Mouse (Mus musculus): ENCODE measurements around the gene Olfr1465. TPM values are rescaled to one million over a fixed set of nuclear protein-coding genes. Genes with fewer than 3 reads are reported as not detected.

The Olfr1465 gene
- total RNA-seq (2017), result not detected in 2 replicates

GRCm38 (mm10) chr19:13315441-13315840, at the start of gene Olfr1465:
Gene Olfr1465, minus strand, starts transcription at chr19:13315541.
- no peak for ATAC-seq (replicated peaks; ENCODE audit: low read depth, poor library complexity, severe bottlenecking)

DNA sequence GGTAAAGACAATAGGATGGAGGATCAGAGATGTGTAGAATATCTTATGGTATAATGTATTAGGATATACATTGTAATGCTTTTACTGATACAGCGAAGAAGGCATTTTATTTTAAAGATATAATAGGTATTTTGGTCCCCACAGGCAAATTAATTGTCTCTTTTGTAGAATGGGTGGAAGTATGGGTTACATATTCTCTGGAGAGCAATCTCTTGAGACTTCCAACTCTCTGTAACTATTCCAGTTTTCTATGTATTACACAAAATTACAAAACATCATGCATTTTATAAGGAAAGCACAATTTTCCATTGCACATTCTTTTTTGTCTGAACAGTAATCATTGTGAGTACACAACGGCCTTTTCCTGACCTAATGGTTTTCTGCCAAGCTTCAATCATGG, 46.6 kb upstream of the Olfr1465 start, which contains the start of gene Olfr1467:
Olfr1467 (plus strand) TSS at position 301 of the 400 bp plus-strand sequence.
- no peak for ATAC-seq (replicated peaks; ENCODE audit: low read depth, poor library complexity, severe bottlenecking)

DNA sequence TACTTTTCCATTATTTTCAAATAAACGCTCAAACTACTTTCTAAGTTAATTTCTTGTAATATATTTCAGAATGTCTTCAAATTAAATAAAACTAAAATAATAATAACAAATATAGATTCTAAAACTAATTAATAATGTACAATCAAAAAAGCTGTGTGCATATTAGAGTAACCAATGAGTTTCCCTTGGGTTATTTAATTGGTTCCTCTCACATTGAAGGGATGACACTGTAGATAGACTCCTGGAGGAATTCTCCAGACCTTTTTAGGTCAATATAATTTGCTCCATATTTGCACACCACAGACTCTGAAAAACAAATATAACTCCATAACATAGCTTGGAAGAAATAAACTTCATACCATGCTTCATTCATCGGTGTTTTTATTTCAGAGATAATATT, 23.2 kb upstream of the Olfr1465 start, which contains the start of gene Olfr1466:
Olfr1466 (plus strand) TSS at position 301 of the 400 bp plus-strand sequence.
- no peak for ATAC-seq (replicated peaks; ENCODE audit: low read depth, poor library complexity, severe bottlenecking)

Other genes with a start within 250 kb of the Olfr1465 start
- not detected in 2 replicates for gene Olfr1457, start 217.7 kb downstream of the Olfr1465 start, total RNA-seq (2017)
- gene Olfr1458, start 208.8 kb downstream of the Olfr1465 start, total RNA-seq (2017), result not detected in 2 replicates
- not detected in 2 replicates for gene Olfr1459, start 166.0 kb downstream of the Olfr1465 start, total RNA-seq (2017)
- not detected in 2 replicates for gene Olfr1461, start 152.5 kb downstream of the Olfr1465 start, total RNA-seq (2017)
- gene Olfr1462, start 129.8 kb downstream of the Olfr1465 start, total RNA-seq (2017), result not detected in 2 replicates
- not detected in 2 replicates for gene Olfr1463, start 84.2 kb downstream of the Olfr1465 start, total RNA-seq (2017)
- not detected in 2 replicates for gene Olfr1466, start 23.3 kb upstream of the Olfr1465 start, total RNA-seq (2017)
- gene Olfr1467, start 46.7 kb upstream of the Olfr1465 start, total RNA-seq (2017), result not detected in 2 replicates
- gene Olfr1469, start 92.3 kb upstream of the Olfr1465 start, total RNA-seq (2017), result not detected in 2 replicates
- not detected in 2 replicates for gene Olfr1471, start 127.9 kb upstream of the Olfr1465 start, total RNA-seq (2017)
- not detected in 2 replicates for gene Olfr1472, start 140.5 kb upstream of the Olfr1465 start, total RNA-seq (2017)
- not detected in 2 replicates for gene Olfr1474, start 154.0 kb upstream of the Olfr1465 start, total RNA-seq (2017)
- gene Olfr1475, start 164.7 kb upstream of the Olfr1465 start, total RNA-seq (2017), result not detected in 2 replicates
- not detected in 2 replicates for gene Olfr1477, start 185.0 kb upstream of the Olfr1465 start, total RNA-seq (2017)
- not detected in 2 replicates for gene Olfr1480, start 212.4 kb upstream of the Olfr1465 start, total RNA-seq (2017)

Measured in common myeloid progenitor, adult 5-6 weeks (primary cell).